Mouse (Mus musculus) midbrain, embryonic 14.5 days (tissue): ENCODE results near the gene H2-DMa. TPM values are rescaled to one million over a fixed set of nuclear protein-coding genes. Genes with fewer than 3 reads are reported as not detected.

ENCODE experiments used
- ATAC-seq: fragments of 200-750 bp; cut with Nextera tagmentation; 2 replicates; pipeline ENCODE4 v1.8.0; 2017; ENCODE audit warnings: moderate number of reproducible peaks, moderate library complexity; ENCODE audit not compliant: low FRiP score, low TSS enrichment
- DNase-seq: peaks from one replicate; pipeline ENCODE4 v3.0.0-alpha.2; 2015
- H3K27ac ChIP-seq: fragments of 300-500 bp; sonication (generic); replicated peaks from 2 replicates; pipeline ENCODE4 v1.5.1; 2014; ENCODE audit warnings: mild to moderate bottlenecking, low read depth, low read length, moderate library complexity
- H3K27me3 ChIP-seq: fragments of 300-500 bp; sonication (generic); 2 replicates; pipeline ENCODE4 v1.6.1; 2014; ENCODE audit warnings: low read length, control low read depth, mixed read lengths; ENCODE audit not compliant: control insufficient read depth, insufficient read depth
- H3K36me3 ChIP-seq: fragments of 300-500 bp; sonication (generic); 2 replicates; pipeline ENCODE4 v1.6.1; 2014; ENCODE audit warnings: low read length, control low read depth; ENCODE audit not compliant: control insufficient read depth, insufficient read depth
- H3K4me1 ChIP-seq: fragments of 300-500 bp; sonication (generic); 2 replicates; pipeline ENCODE4 v1.6.1; 2014; ENCODE audit warnings: mild to moderate bottlenecking, antibody characterized with exemption, low read length, control low read depth; ENCODE audit not compliant: control insufficient read depth, insufficient read depth
- H3K4me2 ChIP-seq: fragments of 300-500 bp; sonication (generic); 2 replicates; pipeline ENCODE4 v1.6.1; 2014; ENCODE audit warnings: mild to moderate bottlenecking, low read length, moderate library complexity
- H3K4me3 ChIP-seq: fragments of 300-500 bp; sonication (generic); replicated peaks from 2 replicates; pipeline ENCODE4 v1.5.1; 2014; ENCODE audit warnings: low read depth, low read length
- H3K9ac ChIP-seq: fragments of 300-500 bp; sonication (generic); replicated peaks from 2 replicates; pipeline ENCODE4 v1.6.1; 2014; ENCODE audit warnings: mild to moderate bottlenecking, low read length, moderate library complexity
- H3K9me3 ChIP-seq: fragments of 300-500 bp; sonication (generic); 2 replicates; pipeline ENCODE4 v1.6.1; 2016; ENCODE audit warnings: low read length, control low read depth, mixed read lengths; ENCODE audit not compliant: control insufficient read depth
- WGBS: fragments of 180-500 bp; shearing (Covaris S2); extraction: QIAGEN DNeasy Blood & Tissue Kit; methylation state at CpG from one replicate; pipeline ENCODE4 v1.1.7; 2014; 5-methylcytosine and 5-hydroxymethylcytosine counted together
- polyA plus RNA-seq: library from polyadenylated mRNA; unstranded; fragments of >200 nt; fragmentation: Nextera tagmentation; extraction: Ambion mirVana; gene quantifications from 2 replicates; pipeline ENCODE4 v1.2.1, GENCODE M21; 2014

H2-DMa gene
- polyA plus RNA-seq, 1 experiment from 2014 or later, result 16.7 TPM

- WGBS, result 8% methylated on average over 31 of the region's 31 CpGs
- DNase-seq, result peak; percentile 99
- Histone ChIP-seq H3K27ac (no peak overlapping the region), H3K9me3 (no peaks in the 10 kb centered on the region), H3K27me3 (peaks cover 17% of the 10 kb centered on the region), H3K36me3 (no peaks in the 10 kb centered on the region), H3K4me2 (peak overlapping the region; percentile 62), H3K9ac (0 out of 2 replicates have a peak overlapping the region, but pooled peaks have one; percentile 26), H3K4me1 (peaks cover 13% of the 10 kb centered on the region; the same call in 1 of the 2 replicates), H3K4me3 (peak overlapping the region; percentile 31)
- peak; percentile 97 for ATAC-seq
Observed at GRCm38 (mm10) chr17:34135297-34136224, 16.2 kb downstream of the H2-DMa start.

GRCm38 (mm10) chr17:34137601-34138000 is 18.3 kb downstream of the H2-DMa start:
- H3K27ac ChIP-seq, result no peak overlapping the region
- no peak overlapping the region for H3K9ac ChIP-seq
- peaks cover 13% of the 10 kb centered on the region; the same call in 1 of the 2 replicates for H3K4me1 ChIP-seq
- WGBS, result 81% methylated on average over 7 of the region's 7 CpGs
- H3K9me3 ChIP-seq, result no peaks in the 10 kb centered on the region
- no peak overlapping the region for H3K4me3 ChIP-seq
- ATAC-seq (no peak), DNase-seq (no peak)
- no peaks in the 10 kb centered on the region for H3K36me3 ChIP-seq
- no peak overlapping the region for H3K4me2 ChIP-seq
- peaks cover 17% of the 10 kb centered on the region for H3K27me3 ChIP-seq

- Histone ChIP-seq H3K4me3 (no peak overlapping the region), H3K9me3 (no peaks in the 10 kb centered on the region), H3K36me3 (no peaks in the 10 kb centered on the region), H3K27me3 (peaks cover 17% of the 10 kb centered on the region), H3K4me1 (peaks cover 17% of the 10 kb centered on the region; the same call in 1 of the 2 replicates), H3K27ac (no peak overlapping the region), H3K9ac (no peak overlapping the region), H3K4me2 (no peak overlapping the region; the same call in 1 of the 2 replicates)
- ATAC-seq, result no peak
- DNase-seq, result no peak
- WGBS, result 83% methylated on average over 7 of the region's 7 CpGs
Observed at GRCm38 (mm10) chr17:34138655-34139054, 19.3 kb downstream of the H2-DMa start.

GRCm38 (mm10) chr17:34139416-34139815 is 20.1 kb downstream of the H2-DMa start:
- H3K4me2 ChIP-seq, result peak overlapping the region; percentile 47
- DNase-seq (peak; percentile 57), ATAC-seq (no peak)
- H3K27ac ChIP-seq, result no peak overlapping the region
- no peaks in the 10 kb centered on the region for H3K36me3 ChIP-seq
- peak overlapping the region; percentile 9 for H3K4me3 ChIP-seq
- H3K27me3 ChIP-seq, result peaks cover 17% of the 10 kb centered on the region
- H3K9ac ChIP-seq, result no peak overlapping the region; the same call in 1 of the 2 replicates
- 2% methylated on average over 16 of the region's 16 CpGs for WGBS
- peaks cover 17% of the 10 kb centered on the region; the same call in 1 of the 2 replicates for H3K4me1 ChIP-seq
- no peaks in the 10 kb centered on the region for H3K9me3 ChIP-seq

- Histone ChIP-seq H3K9me3 (no peaks in the 10 kb centered on the region), H3K9ac (0 out of 2 replicates have a peak overlapping the region, but pooled peaks have one; percentile 6), H3K36me3 (no peaks in the 10 kb centered on the region), H3K4me3 (no peak overlapping the region), H3K4me1 (peaks cover 17% of the 10 kb centered on the region; the same call in 1 of the 2 replicates), H3K27ac (no peak overlapping the region), H3K27me3 (peaks cover 17% of the 10 kb centered on the region), H3K4me2 (no peak overlapping the region)
- 17% methylated on average over 5 of the region's 5 CpGs for WGBS
- ATAC-seq (no peak), DNase-seq (no peak)
Observed at GRCm38 (mm10) chr17:34140240-34140639, 20.9 kb downstream of the H2-DMa start.

GRCm38 (mm10) chr17:34141448-34141847 is 22.1 kb downstream of the H2-DMa start:
- Histone ChIP-seq H3K9ac (no peak overlapping the region), H3K4me1 (peaks cover 14% of the 10 kb centered on the region; the same call in 1 of the 2 replicates), H3K4me3 (no peak overlapping the region), H3K27me3 (peaks cover 17% of the 10 kb centered on the region), H3K36me3 (no peaks in the 10 kb centered on the region), H3K4me2 (no peak overlapping the region), H3K27ac (no peak overlapping the region), H3K9me3 (no peaks in the 10 kb centered on the region)
- WGBS, result 45% methylated on average over 4 of the region's 4 CpGs
- no peak for DNase-seq
- no peak for ATAC-seq

GRCm38 (mm10) chr17:34142456-34143010 is 23.2 kb downstream of the H2-DMa start:
- Histone ChIP-seq H3K27me3 (peaks cover 17% of the 10 kb centered on the region), H3K27ac (no peak overlapping the region), H3K4me1 (peaks cover 14% of the 10 kb centered on the region; the same call in 1 of the 2 replicates), H3K4me3 (no peak overlapping the region), H3K36me3 (no peaks in the 10 kb centered on the region), H3K9me3 (no peaks in the 10 kb centered on the region), H3K9ac (no peak overlapping the region), H3K4me2 (no peak overlapping the region)
- DNase-seq (no peak), ATAC-seq (no peak)
- 90% methylated on average over 7 of the region's 7 CpGs for WGBS

GRCm38 (mm10) chr17:34143033-34143432 is 23.7 kb downstream of the H2-DMa start, which contains the start of gene H2-DMb2:
Gene H2-DMb2 (plus strand): TSS chr17:34143307.
- no peak within 1 kb of the TSS for H3K27ac ChIP-seq
- H3K4me1 ChIP-seq, result peaks cover 14% of the 10 kb centered on the region; the same call in 1 of the 2 replicates
- no peaks in the 10 kb centered on the region for H3K36me3 ChIP-seq
- H3K9ac ChIP-seq, result no peak within 1 kb of the TSS
- no peak within 1 kb of the TSS for H3K4me2 ChIP-seq
- no peak for ATAC-seq
- DNase-seq, result peak; percentile 19
- H3K9me3 ChIP-seq, result no peaks in the 10 kb centered on the region
- no peak within 1 kb of the TSS for H3K4me3 ChIP-seq
- peaks cover 17% of the 10 kb centered on the region for H3K27me3 ChIP-seq
- 22% methylated on average over 7 of the region's 7 CpGs for WGBS
